Mouse (Mus musculus) bone marrow macrophage, adult 2 months (primary cell): ENCODE data around the gene Lama2. TPM values are rescaled to one million over a fixed set of nuclear protein-coding genes. Genes with fewer than 3 reads are reported as not detected.

Experiments used
- H3K27ac ChIP-seq: 2 replicates; pipeline ENCODE4 v1.5.1; 2012; ENCODE audit warnings: low read depth, low read length; ENCODE audit not compliant: insufficient read depth
- H3K4me1 ChIP-seq: 2 replicates; pipeline ENCODE4 v1.6.1; 2012; ENCODE audit warnings: low read length; ENCODE audit not compliant: control insufficient read depth, insufficient read depth
- H3K4me3 ChIP-seq: 2 replicates; pipeline ENCODE4 v1.5.1; 2012; ENCODE audit warnings: mild to moderate bottlenecking, low read length, moderate library complexity; ENCODE audit not compliant: insufficient read depth
- CTCF ChIP-seq: IDR thresholded peaks from 2 replicates; pipeline ENCODE4 v1.5.1; 2012; ENCODE audit warnings: low read depth, mild to moderate bottlenecking, low read length, moderate library complexity
- POLR2A ChIP-seq: IDR thresholded peaks from 2 replicates; pipeline ENCODE4 v1.6.1; 2012; ENCODE audit warnings: mild to moderate bottlenecking, low read depth, low read length, borderline replicate concordance
- polyA plus RNA-seq: library from polyadenylated mRNA; stranded (reverse); fragments of >200 nt; gene quantifications from 2 replicates; pipeline ENCODE4 v1.2.4, GENCODE M21; 2012; ENCODE audit not compliant: missing spikeins, insufficient read depth, insufficient read length

The Lama2 gene
- polyA plus RNA-seq, 1 experiment: not detected

- TF ChIP-seq POLR2A (no peak), CTCF (no peak)
- H3K27ac ChIP-seq: no peak overlapping the region
- H3K4me1 ChIP-seq: no peaks in the 10 kb centered on the region
- H3K4me3 ChIP-seq: no peak overlapping the region
Measured at GRCm38 (mm10) chr10:27193986-27194908, 425.3 kb downstream of the Lama2 start.

- no peak overlapping the region for H3K4me3 ChIP-seq
- TF ChIP-seq POLR2A (no peak), CTCF (no peak)
- no peak overlapping the region for H3K27ac ChIP-seq
- no peaks in the 10 kb centered on the region for H3K4me1 ChIP-seq
Measured at GRCm38 (mm10) chr10:27188630-27189365, 430.8 kb downstream of the Lama2 start.

GRCm38 (mm10) chr10:27184185-27184584 lies 435.4 kb downstream of the Lama2 start:
- Histone ChIP-seq H3K27ac (no peak overlapping the region), H3K4me3 (no peak overlapping the region), H3K4me1 (no peaks in the 10 kb centered on the region)
- TF ChIP-seq POLR2A (no peak), CTCF (no peak)

- Histone ChIP-seq H3K4me1 (no peaks in the 10 kb centered on the region), H3K4me3 (no peak overlapping the region), H3K27ac (no peak overlapping the region)
- TF ChIP-seq CTCF (no peak), POLR2A (no peak)
Measured at GRCm38 (mm10) chr10:27174271-27174670, 445.3 kb downstream of the Lama2 start.

DNA sequence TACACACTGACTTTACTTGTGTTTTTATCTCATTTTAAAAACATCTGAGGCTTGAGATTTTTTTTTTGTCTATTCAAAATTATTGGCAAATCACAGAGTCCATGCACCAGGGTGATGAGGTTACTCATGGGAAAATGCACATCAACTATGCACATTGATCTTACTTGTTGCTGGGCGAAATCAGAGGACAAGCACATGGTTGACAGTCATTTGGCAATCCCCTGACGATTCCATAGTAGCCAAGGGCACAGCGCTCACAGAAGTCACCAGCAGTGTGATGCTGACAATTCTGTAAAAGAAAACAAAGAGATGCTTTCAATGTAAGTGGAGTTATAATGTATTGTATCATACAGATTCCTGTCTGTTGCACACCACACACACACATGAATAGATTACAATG lies 454.8 kb downstream of the Lama2 start:
- Histone ChIP-seq H3K4me1 (no peaks in the 10 kb centered on the region), H3K27ac (no peak overlapping the region), H3K4me3 (no peak overlapping the region)
- no peak for TF ChIP-seq CTCF

- H3K27ac ChIP-seq: no peak overlapping the region
- TF ChIP-seq CTCF (no peak), POLR2A (no peak)
- no peak overlapping the region for H3K4me3 ChIP-seq
- no peaks in the 10 kb centered on the region for H3K4me1 ChIP-seq
Measured at GRCm38 (mm10) chr10:27162364-27162763, 457.2 kb downstream of the Lama2 start.

DNA sequence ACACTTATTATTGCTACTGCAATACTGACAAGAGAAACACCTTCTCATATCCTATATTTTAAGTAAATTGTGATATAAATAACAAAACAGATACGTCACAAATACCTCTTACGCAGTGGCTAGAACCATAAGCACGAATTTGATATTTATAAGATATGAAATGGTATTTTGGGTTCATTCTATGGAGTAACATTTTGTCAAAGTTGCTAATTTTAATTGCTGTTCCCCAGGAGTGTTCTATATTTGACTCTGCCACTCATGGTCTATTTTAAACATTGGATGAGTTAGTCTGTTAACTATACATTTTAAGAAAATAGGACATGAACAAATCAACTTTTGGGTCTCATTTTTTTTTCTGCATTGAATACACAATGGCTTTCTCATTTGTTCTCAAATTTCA lies 469.3 kb downstream of the Lama2 start:
- H3K4me3 ChIP-seq: no peak overlapping the region
- TF ChIP-seq POLR2A: no peak
- no peak for TF ChIP-seq CTCF
- H3K4me1 ChIP-seq: no peaks in the 10 kb centered on the region
- H3K27ac ChIP-seq: no peak overlapping the region

DNA sequence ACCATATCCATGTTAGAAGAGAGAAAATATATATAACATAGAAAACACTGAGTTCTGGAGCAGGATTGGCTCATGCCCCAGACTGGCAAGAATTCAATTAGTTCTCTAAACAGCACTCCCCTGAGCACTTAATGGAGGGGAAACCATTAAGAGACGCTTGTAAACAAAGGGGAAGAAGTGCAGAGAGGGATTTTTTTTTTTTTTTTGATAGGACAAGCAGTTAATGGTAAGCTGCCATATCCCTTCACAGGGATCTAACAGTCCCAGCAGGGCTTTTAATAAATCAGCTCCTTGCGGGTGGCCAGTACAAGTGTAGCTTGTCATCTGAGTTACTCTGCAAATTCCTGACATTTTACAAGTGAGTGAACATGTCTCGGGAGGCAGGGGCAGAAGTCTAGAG lies 479.1 kb downstream of the Lama2 start:
- no peak overlapping the region for H3K27ac ChIP-seq
- H3K4me3 ChIP-seq: no peak overlapping the region
- no peak for TF ChIP-seq POLR2A
- TF ChIP-seq CTCF: no peak
- H3K4me1 ChIP-seq: no peaks in the 10 kb centered on the region

DNA sequence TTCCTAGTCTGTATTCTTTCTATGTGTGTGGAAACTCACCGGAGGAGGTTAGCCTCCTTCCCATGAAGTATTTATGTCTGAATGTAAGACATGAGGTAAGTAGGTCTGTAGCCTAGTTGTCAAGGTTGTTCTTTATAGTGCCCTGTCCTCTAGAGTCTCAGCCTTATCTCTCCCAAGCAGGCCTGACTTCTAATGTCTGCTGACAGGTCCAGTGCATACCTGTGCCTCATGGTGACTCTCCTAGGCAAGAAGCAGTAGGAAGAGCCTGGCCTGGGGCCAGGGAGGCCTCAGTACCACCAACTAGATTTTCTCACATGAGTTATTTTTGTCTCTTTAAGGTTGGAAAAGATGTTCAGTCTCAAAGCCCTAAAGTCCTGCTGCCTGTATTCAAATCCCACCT lies 483.8 kb downstream of the Lama2 start:
- no peak for TF ChIP-seq CTCF
- TF ChIP-seq POLR2A: no peak
- Histone ChIP-seq H3K4me1 (no peaks in the 10 kb centered on the region), H3K4me3 (no peak overlapping the region), H3K27ac (no peak overlapping the region)

DNA sequence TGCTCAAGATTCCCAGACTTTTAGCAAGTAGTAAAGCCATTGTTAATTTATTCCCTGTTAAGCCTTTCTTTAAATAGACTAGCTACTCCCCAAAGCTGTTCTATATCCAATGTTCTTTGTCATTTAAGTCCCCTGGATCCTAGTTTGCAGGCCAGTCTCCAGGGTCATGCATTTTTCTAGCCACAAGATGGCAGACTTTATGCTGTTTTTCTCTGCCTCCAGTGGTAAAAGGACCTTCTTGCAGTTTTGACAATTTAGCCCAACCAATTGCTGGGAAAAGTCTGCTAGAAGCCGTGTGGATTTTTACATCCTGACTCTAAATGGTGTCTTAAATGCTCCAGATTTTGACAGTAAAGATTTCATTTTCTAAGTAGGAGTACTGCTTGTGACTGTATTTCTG lies 486.4 kb downstream of the Lama2 start:
- Histone ChIP-seq H3K4me3 (no peak overlapping the region), H3K4me1 (no peaks in the 10 kb centered on the region), H3K27ac (no peak overlapping the region)
- TF ChIP-seq POLR2A: no peak
- no peak for TF ChIP-seq CTCF

- no peak overlapping the region for H3K27ac ChIP-seq
- no peaks in the 10 kb centered on the region for H3K4me1 ChIP-seq
- H3K4me3 ChIP-seq: no peak overlapping the region
- TF ChIP-seq CTCF: no peak
- TF ChIP-seq POLR2A: no peak
Measured at GRCm38 (mm10) chr10:27127454-27127853, 492.1 kb downstream of the Lama2 start.
